Mouse (Mus musculus): ENCODE data around the gene Btbd19. TPM values are rescaled to one million over a fixed set of nuclear protein-coding genes. Genes with fewer than 3 reads are reported as not detected.

Gene Btbd19
- 10 to 100 TPM in 1 of 2 experiments, 1 to 10 TPM in 1; 9.1 to 10.8 TPM for total RNA-seq (2021)
- long read RNA-seq, experiment 1, partial matches to known transcripts: 1 of 6 reads
- long read RNA-seq, experiment 1, other reads (novel, unspliced or antisense): 2 of 6 reads
- long read RNA-seq, experiment 2, partial matches to known transcripts: 5 of 10 reads
- long read RNA-seq, experiment 2, other reads (novel, unspliced or antisense): 3 of 10 reads

- no peak for DNase-seq (ENCODE audit: low spot score in 2 of 2)
Measured at GRCm38 (mm10) chr4:117125348-117125909, at the start of gene Btbd19. TSS of gene Btbd19 (minus strand) at chr4:117125725.

- DNase-seq (ENCODE audit: low spot score in 2 of 2): no peak
Measured at GRCm38 (mm10) chr4:117169936-117170335, 44.4 kb upstream of the Btbd19 start.

- DNase-seq (ENCODE audit: low spot score in 2 of 2): no peak
Measured at GRCm38 (mm10) chr4:117161183-117161582, 35.7 kb upstream of the Btbd19 start.

- DNase-seq (ENCODE audit: low spot score in 2 of 2): no peak
Measured at GRCm38 (mm10) chr4:117159666-117160065, 34.1 kb upstream of the Btbd19 start.

- DNase-seq (ENCODE audit: low spot score in 2 of 2): no peak
Measured at GRCm38 (mm10) chr4:117156372-117156771, 30.8 kb upstream of the Btbd19 start.

- DNase-seq (ENCODE audit: low spot score in 2 of 2): peak; percentile 64 to 67
Measured at GRCm38 (mm10) chr4:117155792-117156355, 30.3 kb upstream of the Btbd19 start, which contains the start of gene Rps8. TSS of gene Rps8 (minus strand) at chr4:117156243.

- no peak for DNase-seq (ENCODE audit: low spot score in 2 of 2)
Measured at GRCm38 (mm10) chr4:117155020-117155791, 29.7 kb upstream of the Btbd19 start.

- DNase-seq (ENCODE audit: low spot score in 2 of 2): no peak
Measured at GRCm38 (mm10) chr4:117152714-117153113, 27.2 kb upstream of the Btbd19 start.

GRCm38 (mm10) chr4:117151416-117151815 is 25.9 kb upstream of the Btbd19 start:
- no peak for DNase-seq (ENCODE audit: low spot score in 2 of 2)

GRCm38 (mm10) chr4:117150212-117150733 is 24.7 kb upstream of the Btbd19 start:
- no peak for DNase-seq (ENCODE audit: low spot score in 2 of 2)

GRCm38 (mm10) chr4:117149291-117150211 is 24.0 kb upstream of the Btbd19 start:
- DNase-seq (ENCODE audit: low spot score in 2 of 2): no peak

- DNase-seq (ENCODE audit: low spot score in 2 of 2): no peak
Measured at GRCm38 (mm10) chr4:117148815-117149214, 23.3 kb upstream of the Btbd19 start.

GRCm38 (mm10) chr4:117148047-117148713 is 22.7 kb upstream of the Btbd19 start:
- no peak for DNase-seq (ENCODE audit: low spot score in 2 of 2)

GRCm38 (mm10) chr4:117146176-117146575 is 20.7 kb upstream of the Btbd19 start:
- peak; percentile 77 to 92 for DNase-seq (ENCODE audit: low spot score in 2 of 2)

GRCm38 (mm10) chr4:117145248-117145647 is 19.7 kb upstream of the Btbd19 start:
- DNase-seq (ENCODE audit: low spot score in 2 of 2): no peak

- DNase-seq (ENCODE audit: low spot score in 2 of 2): no peak
Measured at GRCm38 (mm10) chr4:117143023-117143422, 17.5 kb upstream of the Btbd19 start.

GRCm38 (mm10) chr4:117140613-117141012 is 15.1 kb upstream of the Btbd19 start:
- no peak for DNase-seq (ENCODE audit: low spot score in 2 of 2)

GRCm38 (mm10) chr4:117139217-117139612 is 13.7 kb upstream of the Btbd19 start:
- DNase-seq (ENCODE audit: low spot score in 2 of 2): no peak

- no peak for DNase-seq (ENCODE audit: low spot score in 2 of 2)
Measured at GRCm38 (mm10) chr4:117138295-117139216, 13.0 kb upstream of the Btbd19 start.

Measured in adrenal gland, postnatal 4 days (tissue).